Mouse (Mus musculus): Measurements from ENCODE around the gene Hjurp. TPM values are rescaled to one million over a fixed set of nuclear protein-coding genes. Genes with fewer than 3 reads are reported as not detected.

Gene Hjurp
- polyA plus RNA-seq, 2 experiments: 139 to 277 TPM

- Histone ChIP-seq H3K27ac (replicated peaks; ENCODE audit: low read depth, low read length) (no peak overlapping the region), H3K4me1 (ENCODE audit: control insufficient read depth, insufficient read depth, low read length) (no peaks in the 10 kb centered on the region)
Observed at GRCm38 (mm10) chr1:88268070-88268469, 9.4 kb downstream of the Hjurp start.

GRCm38 (mm10) chr1:88267489-88267888 is 9.9 kb downstream of the Hjurp start:
- Histone ChIP-seq H3K9me3 (ENCODE audit: control insufficient read depth, low read length) (no peaks in the 10 kb centered on the region), H3K9ac (ENCODE audit: low read depth, low read length, severe bottlenecking) (no peak overlapping the region), H3K27ac (replicated peaks; ENCODE audit: low read depth, low read length) (no peak overlapping the region), H3K4me3 (replicated peaks; ENCODE audit: low read length) (no peak overlapping the region), H3K4me1 (ENCODE audit: control insufficient read depth, insufficient read depth, low read length) (no peaks in the 10 kb centered on the region), H3K36me3 (ENCODE audit: control insufficient read depth, insufficient read depth, low read length) (peaks cover 90% of the 10 kb centered on the region), H3K27me3 (ENCODE audit: control insufficient read depth, insufficient read depth, low read length) (no peaks in the 10 kb centered on the region), H3K4me2 (replicated peaks; ENCODE audit: low read depth, low read length, severe bottlenecking) (no peak overlapping the region)
- WGBS: 91% methylated on average over 6 of the region's 6 CpGs
- 0 out of 2 replicates have a peak, but pooled peaks have one; percentile 0 for ATAC-seq (ENCODE audit: low FRiP score, low read depth)
- TF ChIP-seq POLR2A (IDR thresholded peaks at IDR 0.05; ENCODE audit: borderline replicate concordance, extremely low read depth, insufficient read depth, insufficient read length): no peak
- DNase-seq (ENCODE audit: low spot score): no peak

More at GRCm38 (mm10) chr1:88268070-88268469, 9.4 kb downstream of the Hjurp start:
- WGBS: 88% methylated on average over 6 of the region's 6 CpGs
- Histone ChIP-seq H3K36me3 (ENCODE audit: control insufficient read depth, insufficient read depth, low read length) (peaks cover 90% of the 10 kb centered on the region), H3K27me3 (ENCODE audit: control insufficient read depth, insufficient read depth, low read length) (no peaks in the 10 kb centered on the region), H3K9ac (ENCODE audit: low read depth, low read length, severe bottlenecking) (no peak overlapping the region), H3K4me2 (replicated peaks; ENCODE audit: low read depth, low read length, severe bottlenecking) (no peak overlapping the region), H3K9me3 (ENCODE audit: control insufficient read depth, low read length) (no peaks in the 10 kb centered on the region), H3K4me3 (replicated peaks; ENCODE audit: low read length) (no peak overlapping the region)
- DNase-seq (ENCODE audit: low spot score): no peak
- 0 out of 2 replicates have a peak, but pooled peaks have one; percentile 1 for ATAC-seq (ENCODE audit: low FRiP score, low read depth)
- TF ChIP-seq POLR2A (IDR thresholded peaks at IDR 0.05; ENCODE audit: borderline replicate concordance, extremely low read depth, insufficient read depth, insufficient read length): no peak

- no peak for DNase-seq (ENCODE audit: low spot score)
- WGBS: 89% methylated on average over 13 of the region's 13 CpGs
- no peak overlapping the region for H3K9ac ChIP-seq (ENCODE audit: low read depth, low read length, severe bottlenecking)
- no peaks in the 10 kb centered on the region for H3K4me1 ChIP-seq (ENCODE audit: control insufficient read depth, insufficient read depth, low read length)
- H3K4me3 ChIP-seq (replicated peaks; ENCODE audit: low read length): no peak overlapping the region
- no peak overlapping the region for H3K27ac ChIP-seq (replicated peaks; ENCODE audit: low read depth, low read length)
- H3K36me3 ChIP-seq (ENCODE audit: control insufficient read depth, insufficient read depth, low read length): peaks cover 90% of the 10 kb centered on the region
- no peak overlapping the region for H3K4me2 ChIP-seq (replicated peaks; ENCODE audit: low read depth, low read length, severe bottlenecking)
- TF ChIP-seq POLR2A (IDR thresholded peaks at IDR 0.05; ENCODE audit: borderline replicate concordance, extremely low read depth, insufficient read depth, insufficient read length): no peak
- H3K9me3 ChIP-seq (ENCODE audit: control insufficient read depth, low read length): no peaks in the 10 kb centered on the region
- no peak for ATAC-seq (ENCODE audit: low FRiP score, low read depth)
- H3K27me3 ChIP-seq (ENCODE audit: control insufficient read depth, insufficient read depth, low read length): no peaks in the 10 kb centered on the region
Observed at GRCm38 (mm10) chr1:88266123-88266522, 11.3 kb downstream of the Hjurp start.

- Histone ChIP-seq H3K9me3 (ENCODE audit: control insufficient read depth, low read length) (no peaks in the 10 kb centered on the region), H3K9ac (ENCODE audit: low read depth, low read length, severe bottlenecking) (no peak overlapping the region), H3K36me3 (ENCODE audit: control insufficient read depth, insufficient read depth, low read length) (peaks cover 100% of the 10 kb centered on the region), H3K4me3 (replicated peaks; ENCODE audit: low read length) (no peak overlapping the region), H3K4me2 (replicated peaks; ENCODE audit: low read depth, low read length, severe bottlenecking) (no peak overlapping the region), H3K27ac (replicated peaks; ENCODE audit: low read depth, low read length) (no peak overlapping the region), H3K27me3 (ENCODE audit: control insufficient read depth, insufficient read depth, low read length) (no peaks in the 10 kb centered on the region), H3K4me1 (ENCODE audit: control insufficient read depth, insufficient read depth, low read length) (no peaks in the 10 kb centered on the region)
- TF ChIP-seq POLR2A (IDR thresholded peaks at IDR 0.05; ENCODE audit: borderline replicate concordance, extremely low read depth, insufficient read depth, insufficient read length): no peak
- DNase-seq (ENCODE audit: low spot score) (no peak), ATAC-seq (ENCODE audit: low FRiP score, low read depth) (no peak)
- 83% methylated on average over 4 of the region's 4 CpGs for WGBS
Observed at GRCm38 (mm10) chr1:88264869-88265240, 12.6 kb downstream of the Hjurp start.

DNA sequence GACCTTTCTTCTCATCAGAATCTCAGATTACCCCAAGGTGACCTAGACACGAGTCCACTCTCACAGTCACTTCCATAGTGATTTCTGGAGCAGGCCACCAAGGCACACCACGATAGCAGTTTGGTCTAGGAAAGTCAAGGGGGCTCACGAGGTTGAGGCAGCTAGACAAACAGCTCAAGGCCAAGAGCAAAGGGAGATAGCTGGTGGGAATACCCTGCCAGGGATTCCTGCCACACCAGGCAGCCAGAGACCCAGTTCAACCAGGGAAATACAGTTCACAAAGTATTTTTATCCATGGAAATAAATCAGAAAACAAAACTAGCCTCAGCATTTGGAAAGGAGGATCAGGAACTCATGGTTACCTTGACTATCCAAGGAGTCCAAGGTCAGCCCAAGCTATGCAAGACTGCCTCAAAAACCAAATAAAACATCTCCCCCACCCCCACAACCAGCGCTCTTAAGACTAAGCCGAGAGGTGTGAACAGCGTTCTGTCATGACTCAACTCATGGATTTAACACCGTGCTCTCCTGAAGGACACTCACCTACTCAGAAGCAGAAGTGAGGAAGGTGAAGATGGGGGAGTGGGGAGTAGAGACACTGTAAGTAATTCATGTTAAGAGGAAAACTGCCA is 13.1 kb downstream of the Hjurp start:
- 88% methylated on average over 7 of the region's 7 CpGs for WGBS
- ATAC-seq (ENCODE audit: low FRiP score, low read depth) (no peak), DNase-seq (ENCODE audit: low spot score) (no peak)
- no peak overlapping the region for H3K27ac ChIP-seq (replicated peaks; ENCODE audit: low read depth, low read length)
- TF ChIP-seq POLR2A (IDR thresholded peaks at IDR 0.05; ENCODE audit: borderline replicate concordance, extremely low read depth, insufficient read depth, insufficient read length): no peak
- no peak overlapping the region for H3K4me2 ChIP-seq (replicated peaks; ENCODE audit: low read depth, low read length, severe bottlenecking)
- H3K9me3 ChIP-seq (ENCODE audit: control insufficient read depth, low read length): no peaks in the 10 kb centered on the region
- no peak overlapping the region for H3K4me3 ChIP-seq (replicated peaks; ENCODE audit: low read length)
- peaks cover 98% of the 10 kb centered on the region for H3K36me3 ChIP-seq (ENCODE audit: control insufficient read depth, insufficient read depth, low read length)
- H3K27me3 ChIP-seq (ENCODE audit: control insufficient read depth, insufficient read depth, low read length): no peaks in the 10 kb centered on the region
- H3K9ac ChIP-seq (ENCODE audit: low read depth, low read length, severe bottlenecking): no peak overlapping the region
- H3K4me1 ChIP-seq (ENCODE audit: control insufficient read depth, insufficient read depth, low read length): no peaks in the 10 kb centered on the region

All from limb, embryonic 14.5 days (tissue).